Mouse (Mus musculus) hindbrain, embryonic 11.5 days (tissue): ENCODE results near the gene Ublcp1. TPM values are rescaled to one million over a fixed set of nuclear protein-coding genes. Genes with fewer than 3 reads are reported as not detected.

ENCODE experiments used
- ATAC-seq: fragments of 200-750 bp; cut with Nextera tagmentation; 2 replicates; pipeline ENCODE4 v1.8.0; 2017; ENCODE audit warnings: mild to moderate bottlenecking, moderate TSS enrichment, moderate library complexity; ENCODE audit not compliant: low FRiP score
- DNase-seq: peaks from one replicate; pipeline ENCODE4 v3.0.0-alpha.2; 2015; ENCODE audit warnings: low spot score
- H3K27ac ChIP-seq: fragments of 300-500 bp; sonication (generic); 2 replicates; pipeline ENCODE4 v1.5.1; 2014; ENCODE audit warnings: mild to moderate bottlenecking, low read depth, low read length
- H3K27me3 ChIP-seq: fragments of 300-500 bp; sonication (generic); 2 replicates; pipeline ENCODE4 v1.6.1; 2014; ENCODE audit warnings: mild to moderate bottlenecking, low read length, moderate library complexity, mixed read lengths; ENCODE audit not compliant: control insufficient read depth, insufficient read depth
- H3K36me3 ChIP-seq: fragments of 300-500 bp; sonication (generic); 2 replicates; pipeline ENCODE4 v1.6.1; 2014; ENCODE audit warnings: mild to moderate bottlenecking, low read length, moderate library complexity, mixed read lengths; ENCODE audit not compliant: control insufficient read depth, insufficient read depth
- H3K4me1 ChIP-seq: fragments of 300-500 bp; sonication (generic); replicated peaks from 2 replicates; pipeline ENCODE4 v1.6.1; 2014; ENCODE audit warnings: low read length, mixed read lengths; ENCODE audit not compliant: control insufficient read depth, insufficient read depth
- H3K4me2 ChIP-seq: fragments of 300-500 bp; sonication (generic); replicated peaks from 2 replicates; pipeline ENCODE4 v1.6.1; 2014; ENCODE audit warnings: mild to moderate bottlenecking, low read depth, low read length
- H3K4me3 ChIP-seq: fragments of 300-500 bp; sonication (generic); 2 replicates; pipeline ENCODE4 v1.5.1; 2014; ENCODE audit warnings: low read depth, low read length
- H3K9ac ChIP-seq: fragments of 300-500 bp; sonication (generic); 2 replicates; pipeline ENCODE4 v1.6.1; 2014; ENCODE audit warnings: low read depth, low read length
- H3K9me3 ChIP-seq: fragments of 300-500 bp; sonication (generic); 2 replicates; pipeline ENCODE4 v1.6.1; 2016; ENCODE audit warnings: low read length; ENCODE audit not compliant: control insufficient read depth
- WGBS: fragments of 180-500 bp; shearing (Covaris S2); extraction: QIAGEN DNeasy Blood & Tissue Kit; methylation state at CpG from one replicate; pipeline ENCODE4 v1.1.7; 2014; 5-methylcytosine and 5-hydroxymethylcytosine counted together
- polyA plus RNA-seq: library from polyadenylated mRNA; unstranded; fragments of >200 nt; fragmentation: Nextera tagmentation; extraction: Ambion mirVana; gene quantifications from 2 replicates; pipeline ENCODE4 v1.2.1, GENCODE M21; 2014

Gene Ublcp1
- polyA plus RNA-seq, 1 experiment from 2014 or later = 78.9 TPM

- no peaks in the 10 kb centered on the region for H3K27me3 ChIP-seq
- H3K4me2 ChIP-seq = no peak overlapping the region
- DNase-seq (no peak), ATAC-seq (no peak)
- H3K27ac ChIP-seq = no peak overlapping the region
- no peak overlapping the region for H3K9ac ChIP-seq
- WGBS = 43% methylated on average over 1 of the region's 1 CpGs
- H3K4me3 ChIP-seq = no peak overlapping the region
- no peaks in the 10 kb centered on the region for H3K9me3 ChIP-seq
- no peaks in the 10 kb centered on the region for H3K36me3 ChIP-seq
- H3K4me1 ChIP-seq = no peaks in the 10 kb centered on the region
These were observed 52.9 kb downstream of the Ublcp1 start for GRCm38 (mm10) chr11:44417403-44417802.

- H3K9ac ChIP-seq = no peak overlapping the region
- ATAC-seq (no peak), DNase-seq (no peak)
- H3K27ac ChIP-seq = no peak overlapping the region
- H3K36me3 ChIP-seq = no peaks in the 10 kb centered on the region
- no peaks in the 10 kb centered on the region for H3K4me1 ChIP-seq
- 86% methylated on average over 3 of the region's 3 CpGs for WGBS
- H3K4me2 ChIP-seq = no peak overlapping the region
- no peak overlapping the region for H3K4me3 ChIP-seq
- H3K27me3 ChIP-seq = no peaks in the 10 kb centered on the region
- no peaks in the 10 kb centered on the region for H3K9me3 ChIP-seq
These were observed 55.7 kb downstream of the Ublcp1 start for GRCm38 (mm10) chr11:44414605-44415004.

GRCm38 (mm10) chr11:44413371-44413770, 56.9 kb downstream of the Ublcp1 start:
- Histone ChIP-seq H3K9ac (no peak overlapping the region), H3K4me3 (no peak overlapping the region), H3K4me2 (no peak overlapping the region), H3K4me1 (no peaks in the 10 kb centered on the region), H3K27ac (no peak overlapping the region), H3K36me3 (no peaks in the 10 kb centered on the region), H3K9me3 (no peaks in the 10 kb centered on the region), H3K27me3 (no peaks in the 10 kb centered on the region)
- ATAC-seq = no peak
- WGBS = 84% methylated on average over 3 of the region's 3 CpGs
- no peak for DNase-seq

GRCm38 (mm10) chr11:44412276-44412675, 58.0 kb downstream of the Ublcp1 start:
- H3K4me3 ChIP-seq = no peak overlapping the region
- H3K9me3 ChIP-seq = no peaks in the 10 kb centered on the region
- no peak overlapping the region for H3K4me2 ChIP-seq
- WGBS = 89% methylated on average over 8 of the region's 8 CpGs
- no peaks in the 10 kb centered on the region for H3K27me3 ChIP-seq
- no peak for DNase-seq
- H3K4me1 ChIP-seq = no peaks in the 10 kb centered on the region
- no peaks in the 10 kb centered on the region for H3K36me3 ChIP-seq
- no peak for ATAC-seq
- H3K9ac ChIP-seq = no peak overlapping the region
- no peak overlapping the region for H3K27ac ChIP-seq

- WGBS = 69% methylated on average over 3 of the region's 3 CpGs
- no peaks in the 10 kb centered on the region for H3K4me1 ChIP-seq
- no peak for DNase-seq
These were observed 59.9 kb downstream of the Ublcp1 start for GRCm38 (mm10) chr11:44410413-44410812.

GRCm38 (mm10) chr11:44408626-44409025, 61.7 kb downstream of the Ublcp1 start:
- Histone ChIP-seq H3K27me3 (no peaks in the 10 kb centered on the region), H3K27ac (no peak overlapping the region), H3K9me3 (no peaks in the 10 kb centered on the region), H3K36me3 (no peaks in the 10 kb centered on the region), H3K4me2 (no peak overlapping the region), H3K4me1 (no peaks in the 10 kb centered on the region), H3K4me3 (no peak overlapping the region), H3K9ac (no peak overlapping the region)
- 39% methylated on average over 5 of the region's 5 CpGs for WGBS
- no peak for ATAC-seq
- DNase-seq = no peak

More at GRCm38 (mm10) chr11:44410413-44410812, 59.9 kb downstream of the Ublcp1 start:
- no peaks in the 10 kb centered on the region for H3K9me3 ChIP-seq
- H3K36me3 ChIP-seq = no peaks in the 10 kb centered on the region
- no peak overlapping the region for H3K27ac ChIP-seq
- no peak overlapping the region for H3K4me3 ChIP-seq
- H3K4me2 ChIP-seq = no peak overlapping the region
- ATAC-seq = no peak
- no peaks in the 10 kb centered on the region for H3K27me3 ChIP-seq
- no peak overlapping the region for H3K9ac ChIP-seq

- Histone ChIP-seq H3K27me3 (no peaks in the 10 kb centered on the region), H3K9me3 (no peaks in the 10 kb centered on the region), H3K36me3 (no peaks in the 10 kb centered on the region), H3K4me1 (no peaks in the 10 kb centered on the region), H3K4me2 (no peak overlapping the region), H3K4me3 (no peak overlapping the region), H3K27ac (no peak overlapping the region), H3K9ac (no peak overlapping the region)
- no peak for DNase-seq
- 76% methylated on average over 5 of the region's 5 CpGs for WGBS
- no peak for ATAC-seq
These were observed 63.8 kb downstream of the Ublcp1 start for GRCm38 (mm10) chr11:44406457-44406856.

GRCm38 (mm10) chr11:44405961-44406360, 64.3 kb downstream of the Ublcp1 start:
- Histone ChIP-seq H3K4me1 (no peaks in the 10 kb centered on the region), H3K27ac (no peak overlapping the region), H3K9ac (no peak overlapping the region), H3K27me3 (no peaks in the 10 kb centered on the region), H3K9me3 (no peaks in the 10 kb centered on the region), H3K36me3 (no peaks in the 10 kb centered on the region), H3K4me3 (no peak overlapping the region), H3K4me2 (no peak overlapping the region)
- DNase-seq (no peak), ATAC-seq (no peak)
- WGBS = 24% methylated on average over 1 of the region's 1 CpGs

GRCm38 (mm10) chr11:44405113-44405512, 65.2 kb downstream of the Ublcp1 start:
- Histone ChIP-seq H3K4me2 (no peak overlapping the region), H3K9ac (no peak overlapping the region), H3K36me3 (no peaks in the 10 kb centered on the region), H3K9me3 (no peaks in the 10 kb centered on the region), H3K4me1 (no peaks in the 10 kb centered on the region), H3K27me3 (no peaks in the 10 kb centered on the region), H3K27ac (no peak overlapping the region), H3K4me3 (no peak overlapping the region)
- no peak for ATAC-seq
- WGBS = 94% methylated on average over 4 of the region's 4 CpGs
- DNase-seq = no peak
